Mouse (Mus musculus): Measurements from ENCODE around the gene Abhd11.
"Not testable (repeated sequence)": the region's sequence is repeated elsewhere in the genome, so short reads cannot be mapped to it uniquely, and the experiment has no call there.

The Abhd11 gene

DNA sequence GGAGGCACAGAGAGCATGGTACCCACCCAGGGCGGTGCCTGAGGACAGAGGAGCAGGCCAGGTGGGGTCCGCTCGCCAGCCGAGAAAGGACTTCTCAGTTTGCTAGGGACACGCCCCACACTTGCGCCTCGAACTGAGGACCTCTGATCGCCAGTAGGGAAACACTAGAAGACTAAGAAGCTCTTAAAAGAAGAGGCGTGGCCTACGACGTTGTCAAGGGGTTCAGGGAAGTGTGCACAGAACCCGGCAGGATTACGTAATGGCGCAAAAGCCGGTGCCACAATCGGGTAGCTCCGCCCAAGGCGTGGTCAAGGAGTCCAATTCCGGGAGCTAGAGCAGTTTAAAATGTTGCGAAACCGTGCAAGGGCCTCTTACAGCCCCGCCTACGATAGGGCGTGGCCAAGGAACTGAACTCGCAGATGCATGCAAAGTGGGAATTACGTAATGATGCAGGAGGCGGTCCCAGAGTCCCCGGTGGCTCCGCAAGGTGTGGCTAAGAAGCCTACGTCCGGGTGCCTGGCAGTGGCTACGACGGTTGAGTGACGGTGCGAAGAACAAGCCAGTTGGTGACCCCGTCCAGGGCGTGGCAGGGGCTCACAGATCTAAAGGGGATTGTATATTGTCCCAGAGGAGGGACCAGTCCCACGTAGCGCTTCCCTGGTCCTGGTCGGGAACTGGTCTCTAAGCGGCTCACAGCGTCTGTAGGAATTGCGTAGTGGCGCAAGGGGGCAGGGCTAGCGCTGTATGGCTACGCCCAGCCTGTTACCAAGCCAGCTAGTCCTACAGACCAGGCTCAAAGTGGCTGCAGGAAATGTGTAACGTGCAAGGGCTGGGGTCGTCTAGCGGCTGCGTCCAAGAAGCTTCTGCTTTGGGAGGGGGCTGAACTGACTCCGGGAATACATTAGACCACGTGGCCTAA, at the start of gene Abhd11:
Abhd11 (plus strand) TSS at position 482 of the 919 bp plus-strand sequence.
- peak; percentile 74 to 93 for DNase-seq (ENCODE audit: low spot score in 2 of 2)

DNA sequence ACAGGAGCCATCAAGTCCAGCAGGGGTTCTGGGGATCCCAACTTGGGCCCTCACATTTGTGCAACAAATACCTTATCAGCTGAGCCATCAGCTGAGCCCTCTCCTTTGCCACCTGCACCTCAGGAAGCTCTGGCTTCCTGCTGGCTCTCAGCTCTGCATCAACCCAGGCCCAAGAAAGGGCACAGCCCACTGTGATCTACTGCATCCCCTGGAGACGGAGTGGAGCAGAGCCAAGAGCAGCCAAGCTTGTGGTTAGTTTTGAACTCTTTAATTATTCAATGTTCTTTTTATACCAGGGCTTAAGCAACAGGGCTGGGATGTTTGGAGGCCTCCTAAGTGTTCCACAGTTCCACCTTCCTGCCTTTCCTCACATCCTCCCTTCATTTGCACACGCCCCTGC, 48.5 kb upstream of the Abhd11 start:
- DNase-seq (ENCODE audit: low spot score in 2 of 2): no peak

DNA sequence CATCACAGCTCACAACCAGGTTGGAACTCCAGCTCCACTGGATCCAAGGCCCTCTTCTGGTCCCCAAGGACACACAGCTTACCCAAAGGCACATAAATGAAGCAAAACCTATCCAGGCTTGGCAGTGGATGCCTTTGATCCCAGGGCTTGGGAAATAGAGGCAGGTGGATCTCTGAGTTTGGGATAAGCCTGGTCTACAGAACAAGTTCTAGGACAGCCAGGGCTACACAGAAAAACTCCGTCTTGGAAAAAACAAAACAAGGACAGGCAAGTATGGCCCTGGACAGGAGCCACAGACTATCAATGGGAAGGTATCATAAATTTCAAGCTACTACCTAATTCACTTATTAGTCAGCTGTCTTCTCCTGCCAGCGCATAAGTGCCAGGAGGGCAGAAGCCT, 47.4 kb upstream of the Abhd11 start:
- DNase-seq (ENCODE audit: low spot score in 2 of 2): no peak

DNA sequence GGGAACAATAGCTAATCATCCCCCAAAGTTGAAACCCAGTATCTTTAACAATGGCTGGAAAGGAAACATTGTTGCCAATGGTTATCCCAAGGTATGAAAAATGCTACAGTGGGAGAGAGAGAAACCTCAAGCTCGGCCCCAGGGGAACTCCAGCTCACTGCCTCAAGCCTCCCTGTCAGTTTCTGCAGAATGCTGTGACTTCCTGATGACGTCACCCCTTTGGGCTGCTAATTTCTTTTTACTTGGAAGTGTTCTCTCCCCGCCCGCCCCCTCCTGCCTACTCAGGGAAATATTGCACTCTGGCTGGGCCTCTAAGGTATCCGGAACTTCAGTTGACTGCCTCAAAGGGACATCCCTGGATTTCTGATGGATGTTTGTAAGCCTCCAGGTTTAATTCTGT, 45.4 kb upstream of the Abhd11 start:
- DNase-seq (ENCODE audit: low spot score in 2 of 2): no peak

DNA sequence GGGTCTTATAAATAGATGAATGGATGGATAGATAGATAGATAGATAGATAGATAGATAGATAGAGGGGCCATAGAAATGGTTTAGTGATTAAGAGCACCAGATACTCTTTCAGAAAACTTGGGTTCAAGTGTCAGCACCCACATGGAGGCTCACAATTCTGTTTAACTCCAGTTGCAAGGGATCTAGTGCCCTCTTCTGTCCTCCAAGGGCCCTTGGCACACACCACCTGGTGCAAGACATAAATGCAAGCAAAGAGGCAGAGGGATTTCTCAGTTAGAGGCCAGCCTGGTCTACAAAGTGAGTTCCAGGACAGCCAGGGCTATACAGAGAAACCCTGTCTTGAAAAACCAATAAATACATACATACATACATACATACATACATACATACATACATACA, 44.3 kb upstream of the Abhd11 start:
- DNase-seq (ENCODE audit: low spot score in 2 of 2): not testable (repeated sequence)

DNA sequence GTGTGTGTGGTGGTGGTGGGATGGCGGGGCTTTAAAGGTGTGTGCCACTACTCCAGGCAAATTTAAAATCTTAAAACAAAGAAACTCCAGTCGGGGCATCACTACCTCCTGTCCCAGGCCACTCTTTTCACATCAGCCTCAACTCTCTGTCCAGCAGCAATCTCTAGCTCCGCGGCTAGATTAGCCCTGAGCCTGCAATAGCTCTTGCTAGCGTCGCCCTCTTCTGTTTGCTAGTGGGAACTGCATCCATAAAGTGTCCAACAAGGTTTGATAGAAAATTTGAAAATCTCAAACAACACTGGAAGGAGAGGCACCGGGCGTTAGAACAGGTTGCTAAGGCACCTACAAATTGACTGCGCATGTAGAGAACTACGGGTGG, 43.5 kb upstream of the Abhd11 start:
- peak; percentile 51 to 77 for DNase-seq (ENCODE audit: low spot score in 2 of 2)

GRCm38 (mm10) chr5:134965852-134966821, 42.8 kb upstream of the Abhd11 start:
- DNase-seq (ENCODE audit: low spot score in 2 of 2): peak in 1 of 2 experiments; percentile 39

- no peak for DNase-seq (ENCODE audit: low spot score in 2 of 2)
These were observed 41.6 kb upstream of the Abhd11 start for GRCm38 (mm10) chr5:134967164-134967944.

- DNase-seq (ENCODE audit: low spot score in 2 of 2): no peak
These were observed 38.3 kb upstream of the Abhd11 start for GRCm38 (mm10) chr5:134970671-134971070.

- no peak for DNase-seq (ENCODE audit: low spot score in 2 of 2)
These were observed 35.9 kb upstream of the Abhd11 start for GRCm38 (mm10) chr5:134973081-134973480.

- DNase-seq (ENCODE audit: low spot score in 2 of 2): no peak
These were observed 35.4 kb upstream of the Abhd11 start for GRCm38 (mm10) chr5:134973526-134973925.

DNA sequence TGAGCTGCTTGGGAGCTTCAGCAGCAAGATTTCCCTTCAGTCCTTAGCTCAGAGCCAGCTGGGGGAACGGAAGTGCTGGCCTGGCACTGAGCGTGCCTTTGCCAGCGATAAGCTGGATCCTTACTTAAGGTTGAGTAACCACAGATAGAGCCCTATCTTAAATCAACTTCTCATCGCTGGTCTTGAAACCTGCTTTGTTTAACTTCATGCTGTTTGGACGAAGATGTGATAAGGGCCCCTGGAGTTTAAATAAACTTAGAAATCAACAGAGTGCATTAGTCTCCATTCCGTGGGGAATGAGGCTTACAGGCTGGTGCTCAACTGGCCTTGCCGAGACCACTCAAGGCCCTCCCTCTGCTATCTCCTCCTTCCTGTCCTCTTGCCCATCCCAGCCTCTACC, 34.7 kb upstream of the Abhd11 start:
- no peak for DNase-seq (ENCODE audit: low spot score in 2 of 2)

DNA sequence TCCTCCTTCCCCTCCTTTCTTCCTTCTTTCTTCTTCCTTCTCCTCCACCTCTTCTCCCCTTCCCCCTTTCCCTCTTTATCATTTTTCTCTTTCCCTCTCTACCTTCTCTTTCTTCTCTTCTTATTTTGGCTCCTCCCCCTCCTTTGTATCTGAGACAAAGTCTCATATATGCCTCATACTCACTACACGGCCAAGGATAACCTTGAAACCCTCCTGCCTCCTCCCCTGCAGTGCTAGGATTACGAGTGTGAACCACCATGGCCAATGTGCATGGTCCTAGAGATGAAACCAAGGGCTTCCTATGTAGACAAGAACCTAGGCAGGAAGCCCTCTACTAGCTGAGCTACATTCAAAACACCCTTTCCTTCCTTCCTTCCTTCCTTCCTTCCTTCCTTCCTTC, 34.0 kb upstream of the Abhd11 start:
- DNase-seq (ENCODE audit: low spot score in 2 of 2): no peak

DNA sequence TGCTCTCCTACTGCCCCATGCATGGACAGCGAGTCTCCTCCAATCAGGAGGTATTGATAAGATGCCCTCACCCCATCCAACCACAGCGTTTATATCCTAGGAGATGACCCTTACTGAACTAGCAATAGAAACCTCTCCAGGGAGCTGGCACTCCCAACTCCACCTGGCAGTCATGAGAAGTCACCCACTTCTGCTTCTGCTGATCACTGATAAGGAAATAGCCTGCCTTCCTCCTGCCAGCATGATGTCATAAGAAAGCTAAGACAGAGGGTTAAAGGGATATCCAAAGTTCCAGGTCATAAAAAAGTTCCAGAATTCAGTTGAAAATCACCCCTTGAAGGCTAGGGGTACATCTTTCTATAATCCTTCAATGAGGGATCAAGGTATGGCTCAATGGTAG, 32.8 kb upstream of the Abhd11 start:
- no peak for DNase-seq (ENCODE audit: low spot score in 2 of 2)

DNA sequence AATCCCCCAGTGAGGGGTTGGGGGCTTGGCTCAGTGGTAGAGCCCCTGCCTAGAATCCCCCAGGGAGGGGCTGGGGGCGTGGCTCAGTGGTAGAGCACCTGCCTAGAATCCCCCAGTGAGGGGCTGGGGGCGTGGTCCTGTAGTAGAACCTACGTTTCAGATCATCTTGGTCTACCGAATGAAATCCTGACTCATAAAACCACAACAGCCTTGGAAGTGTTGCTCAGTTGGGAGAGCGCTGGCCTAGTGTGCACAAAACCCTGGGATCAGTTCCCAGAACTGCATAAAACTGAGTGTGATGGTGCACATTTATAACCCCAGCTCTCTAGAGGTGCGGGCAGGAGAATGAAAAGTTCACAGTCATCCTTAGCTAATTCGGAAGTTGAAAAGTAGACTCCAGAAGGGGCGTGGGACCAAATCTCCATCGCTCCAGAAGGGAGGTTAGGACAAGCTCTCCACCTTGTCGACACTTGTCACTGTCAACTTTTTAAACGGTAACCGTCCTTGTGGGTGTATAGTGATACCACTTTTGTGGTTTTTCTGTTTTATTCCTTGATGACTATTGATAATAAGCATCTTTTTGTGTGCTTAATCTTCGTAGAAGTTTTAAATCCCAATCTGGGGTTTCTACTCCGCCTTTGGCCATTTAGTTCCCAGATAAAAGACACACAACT, 32.2 kb upstream of the Abhd11 start:
- no peak for DNase-seq (ENCODE audit: low spot score in 2 of 2)

DNA sequence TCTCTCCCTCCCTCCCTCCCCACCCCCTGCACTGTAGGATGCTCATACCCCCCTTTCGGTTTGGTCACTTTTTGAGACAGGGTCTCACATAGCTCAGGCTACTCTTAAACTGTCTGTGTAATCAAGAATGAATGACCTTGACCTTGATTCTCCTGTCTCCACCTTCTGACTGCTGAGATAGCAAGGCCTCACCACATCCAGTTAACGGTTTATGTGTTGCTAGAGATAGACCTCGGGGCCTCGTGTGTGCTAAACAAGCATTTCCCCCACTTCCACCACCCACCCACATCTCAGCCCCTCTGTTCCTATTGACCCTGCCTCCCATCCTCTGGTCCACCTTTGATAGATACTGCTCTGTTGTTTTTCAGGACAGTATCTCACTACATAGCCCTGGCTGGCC, 31.1 kb upstream of the Abhd11 start:
- DNase-seq (ENCODE audit: low spot score in 2 of 2): no peak

DNA sequence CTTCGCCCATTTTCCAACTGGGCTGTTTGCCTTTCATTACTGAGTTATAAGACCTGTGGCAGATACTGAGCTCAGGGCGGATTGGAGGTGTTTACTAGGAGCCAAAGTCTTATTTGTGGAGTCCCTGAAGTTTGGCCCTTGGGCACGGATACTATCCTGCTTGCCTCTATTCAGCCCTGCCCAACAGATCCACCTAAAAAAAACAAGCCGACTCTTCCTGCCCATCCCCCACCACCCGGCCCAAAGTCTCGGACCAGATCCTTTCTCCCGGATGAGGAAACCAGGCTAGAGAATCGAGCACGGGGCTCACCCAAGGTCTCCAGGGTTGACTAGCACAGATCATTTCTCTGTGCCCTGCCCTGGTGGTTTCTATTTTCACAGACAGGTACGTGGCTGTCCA, 27.8 kb upstream of the Abhd11 start:
- DNase-seq (ENCODE audit: low spot score in 2 of 2): no peak

- DNase-seq (ENCODE audit: low spot score in 2 of 2): no peak
These were observed 25.8 kb upstream of the Abhd11 start for GRCm38 (mm10) chr5:134983111-134983510.

DNA sequence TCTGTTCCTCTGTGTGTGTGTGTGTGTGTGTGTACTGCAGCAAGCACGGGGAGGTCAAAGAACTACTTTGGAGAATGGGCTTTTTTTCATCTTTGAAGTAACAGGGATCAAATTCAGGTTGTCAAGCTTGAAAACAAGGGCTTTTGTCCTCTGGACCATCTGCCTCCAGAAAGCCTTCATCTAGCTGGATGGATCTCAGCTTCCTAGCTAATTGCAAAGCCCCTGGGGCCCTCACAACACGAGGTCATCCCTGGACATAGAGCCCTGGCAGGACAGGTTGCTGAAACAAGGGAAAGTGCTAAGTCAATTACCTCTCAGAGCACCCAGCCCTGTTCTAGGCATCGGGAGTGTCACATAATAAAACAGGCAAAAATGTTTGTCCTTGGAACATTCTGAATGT, 25.2 kb upstream of the Abhd11 start:
- DNase-seq (ENCODE audit: low spot score in 2 of 2): no peak

- peak in 1 of 2 experiments; percentile 26 for DNase-seq (ENCODE audit: low spot score in 2 of 2)
These were observed 23.2 kb upstream of the Abhd11 start, which contains the start of gene Cldn3 for GRCm38 (mm10) chr5:134985633-134986297. Gene Cldn3, plus strand, starts transcription at chr5:134986214.
